ENCODE assay signal across 13 mouse cellular contexts in genomic region chr7:130902929-130903328, GRCm38 (mm10). TPM values are rescaled to one million over a fixed set of nuclear protein-coding genes. Genes with fewer than 3 reads are reported as not detected.
"Had no signal": no experiment of that assay in that cellular context is flagged by ENCODE, and none has a peak within 500 bp of the region (broad histone marks: within the 10 kb centered on the region; RNA-seq: fewer than 3 reads in every experiment).

No protein-coding gene starts in this region.

- H3K9me3 ChIP-seq: intestine, embryonic 15.5 days; limb, embryonic 12.5 days; limb, embryonic 15.5 days; stomach, embryonic 15.5 days had no signal

- H3K27me3 ChIP-seq: intestine, embryonic 15.5 days; limb, embryonic 12.5 days; limb, embryonic 15.5 days; stomach, embryonic 15.5 days had no signal

- H3K4me2 ChIP-seq: intestine, embryonic 15.5 days; limb, embryonic 12.5 days; limb, embryonic 15.5 days; midbrain, embryonic 11.5 days; stomach, embryonic 15.5 days had no signal

- H3K4me1 ChIP-seq: intestine, embryonic 15.5 days; limb, embryonic 12.5 days; limb, embryonic 15.5 days; stomach, embryonic 15.5 days had no signal

- H3K4me3 ChIP-seq: intestine, embryonic 15.5 days; limb, embryonic 12.5 days; limb, embryonic 15.5 days; stomach, embryonic 15.5 days had no signal

- H3K9ac ChIP-seq: intestine, embryonic 15.5 days; limb, embryonic 12.5 days; limb, embryonic 15.5 days; liver, embryonic 14.5 days; stomach, embryonic 15.5 days had no signal

- ATAC-seq: intestine, embryonic 15.5 days had no signal

- H3K27ac ChIP-seq: intestine, embryonic 15.5 days; limb, embryonic 12.5 days; limb, embryonic 15.5 days; liver, embryonic 14.5 days; stomach, embryonic 15.5 days had no signal

- DNase-seq: kidney, adult 11 months; kidney, adult 8-10 months; kidney, postnatal 14 days; kidney, postnatal 4 days; left cerebral cortex, postnatal 4 days; midbrain, embryonic 14.5 days had no signal

- H3K36me3 ChIP-seq: intestine, embryonic 15.5 days had no signal

RNA-seq across cellular contexts. Expression of gene Htra1, which starts 33.0 kb away (rescaled TPM):
- total RNA-seq: megakaryocyte-erythroid progenitor cell, adult 5-6 weeks had no signal
